Mouse (Mus musculus): Measurements from ENCODE around the gene Mapk1.

The Mapk1 gene

DNA sequence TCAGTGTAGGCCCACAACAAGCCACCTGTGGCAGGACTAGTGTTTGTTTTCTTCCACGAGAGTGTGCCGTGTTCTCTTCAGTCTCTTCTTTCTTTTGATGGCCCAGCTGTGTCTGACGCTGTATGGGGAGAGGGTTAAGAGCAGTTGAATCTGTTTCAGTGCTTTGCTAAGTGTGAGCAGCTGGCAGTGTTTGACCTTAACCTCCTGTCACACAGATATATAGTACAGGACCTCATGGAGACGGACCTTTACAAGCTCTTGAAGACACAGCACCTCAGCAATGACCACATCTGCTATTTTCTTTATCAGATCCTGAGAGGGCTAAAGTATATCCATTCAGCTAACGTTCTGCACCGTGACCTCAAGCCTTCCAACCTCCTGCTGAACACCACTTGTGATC lies 34.9 kb downstream of the Mapk1 start:
- WGBS, result 83% methylated on average over 6 of the region's 6 CpGs

GRCm38 (mm10) chr16:17024469-17025148 lies 41.4 kb downstream of the Mapk1 start:
- WGBS, result 35% methylated on average over 3 of the region's 3 CpGs

DNA sequence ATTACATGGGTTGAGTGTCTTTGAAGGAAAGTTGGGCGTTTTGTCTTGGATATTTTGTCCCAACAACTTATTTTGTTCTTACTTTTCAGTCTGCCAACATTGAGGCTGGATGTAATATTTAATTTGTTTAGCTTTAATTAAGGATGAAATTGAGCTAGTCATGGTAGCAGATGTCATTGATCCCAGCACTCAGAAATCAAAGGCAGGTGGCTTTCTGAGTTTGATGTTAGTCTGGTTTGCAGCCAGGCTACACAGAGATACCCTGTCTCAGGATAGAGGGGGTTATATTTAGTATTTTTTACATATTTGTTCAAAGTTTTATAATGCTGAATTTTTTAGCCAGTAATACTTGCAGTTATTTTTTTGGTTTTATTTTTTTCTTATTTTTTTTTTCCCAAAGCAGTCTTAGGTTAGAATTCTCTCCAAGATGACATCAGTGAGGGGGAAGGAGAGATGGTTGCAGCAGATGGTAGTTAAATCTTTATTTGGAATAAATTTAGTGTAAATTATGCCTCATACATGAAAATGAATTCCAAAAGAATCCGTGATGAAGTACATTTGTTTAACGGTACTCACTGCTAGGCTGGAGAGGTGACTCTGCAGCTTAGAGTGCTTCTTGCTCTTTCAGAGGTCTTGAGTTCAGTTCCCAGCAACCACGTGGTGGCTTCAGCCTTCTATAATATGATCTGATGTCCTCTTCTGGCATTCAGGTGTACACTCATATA lies 47.0 kb downstream of the Mapk1 start:
- WGBS, result 45% methylated on average over 4 of the region's 4 CpGs

DNA sequence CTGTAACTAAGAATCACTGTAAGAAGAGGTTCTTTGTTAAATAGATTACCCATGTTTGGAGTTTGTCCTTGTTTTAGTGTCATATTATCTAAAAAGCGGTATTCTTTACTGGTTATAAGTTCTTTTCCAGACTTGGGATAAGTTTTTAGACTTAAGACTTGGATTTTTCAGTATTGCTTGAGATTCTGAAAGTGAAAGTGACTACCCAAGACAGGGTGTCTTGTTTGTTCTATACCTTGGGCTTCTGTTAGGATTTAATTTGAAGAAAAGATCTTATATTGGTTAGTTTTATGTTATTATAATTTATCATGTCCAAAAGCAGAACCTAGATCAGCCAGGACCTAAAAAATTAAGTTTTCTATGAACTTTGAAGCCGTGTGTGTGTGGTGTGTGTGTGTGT lies 50.6 kb downstream of the Mapk1 start:
- 98% methylated on average over 2 of the region's 2 CpGs for WGBS

- 47% methylated on average over 3 of the region's 3 CpGs for WGBS
Measured at GRCm38 (mm10) chr16:17040716-17041115, 57.5 kb downstream of the Mapk1 start.

DNA sequence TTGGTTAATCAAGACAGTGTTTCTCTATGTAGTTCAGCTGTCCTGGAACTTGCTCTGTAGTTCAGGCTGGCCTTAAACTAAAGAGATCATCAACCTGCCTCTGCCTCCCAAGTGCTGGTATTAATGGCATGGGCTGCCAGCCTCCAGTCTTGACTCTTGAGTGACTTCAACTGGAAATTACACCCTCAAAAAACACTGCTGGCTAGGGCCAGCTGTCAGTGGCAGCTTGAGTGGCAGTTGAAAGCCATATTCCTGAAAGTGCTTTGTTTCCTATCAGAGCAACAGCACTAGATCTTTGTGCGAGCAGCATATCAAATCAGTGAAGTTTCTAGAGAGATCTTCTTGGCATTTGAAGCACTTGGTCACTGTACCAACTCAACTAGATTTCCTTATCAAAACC lies 58.2 kb downstream of the Mapk1 start:
- 97% methylated on average over 1 of the region's 1 CpGs for WGBS

- 37% methylated on average over 3 of the region's 3 CpGs for WGBS
Measured at GRCm38 (mm10) chr16:17044320-17044719, 61.1 kb downstream of the Mapk1 start.

DNA sequence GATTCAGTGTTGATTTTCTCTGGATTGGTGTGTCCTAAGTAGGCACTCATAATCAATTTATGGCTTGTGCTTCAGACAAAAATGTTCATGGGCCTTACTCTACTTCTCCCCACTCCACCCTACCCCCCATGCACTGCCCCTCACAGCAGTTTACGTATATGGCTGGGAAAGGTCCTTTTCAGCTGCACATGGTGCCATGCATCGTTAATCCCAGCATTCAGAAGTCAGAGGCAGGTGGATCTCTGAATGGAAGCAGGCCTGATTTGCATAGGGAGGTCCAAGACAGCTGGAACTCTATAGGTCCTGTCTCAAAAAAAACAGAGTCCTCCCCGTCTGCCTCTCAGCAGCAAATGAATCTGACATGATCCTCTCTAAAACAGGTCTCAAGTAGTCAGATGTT lies 62.1 kb downstream of the Mapk1 start:
- WGBS, result 44% methylated on average over 3 of the region's 3 CpGs

DNA sequence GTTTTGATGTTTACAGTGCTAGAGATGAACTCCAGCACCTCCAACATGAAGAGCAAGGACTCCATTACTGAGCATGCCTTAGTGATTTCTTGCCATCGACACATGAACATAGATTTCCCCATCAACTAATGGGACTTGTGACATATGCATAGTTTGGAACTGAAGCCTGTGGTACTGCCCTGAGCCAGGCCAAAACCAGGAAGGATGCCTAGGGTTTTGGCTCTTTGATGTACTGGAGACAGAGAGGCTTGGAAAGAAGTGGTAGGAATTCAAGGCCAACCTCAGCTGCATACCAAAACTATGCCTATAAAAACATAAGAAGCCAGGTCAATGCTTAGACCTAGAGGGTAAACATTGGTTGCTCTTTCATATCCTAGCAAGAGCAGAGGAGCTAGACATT lies 66.7 kb downstream of the Mapk1 start:
- 83% methylated on average over 1 of the region's 1 CpGs for WGBS

- WGBS, result 73% methylated on average over 7 of the region's 7 CpGs
Measured at GRCm38 (mm10) chr16:17052087-17052486, 68.9 kb downstream of the Mapk1 start.

DNA sequence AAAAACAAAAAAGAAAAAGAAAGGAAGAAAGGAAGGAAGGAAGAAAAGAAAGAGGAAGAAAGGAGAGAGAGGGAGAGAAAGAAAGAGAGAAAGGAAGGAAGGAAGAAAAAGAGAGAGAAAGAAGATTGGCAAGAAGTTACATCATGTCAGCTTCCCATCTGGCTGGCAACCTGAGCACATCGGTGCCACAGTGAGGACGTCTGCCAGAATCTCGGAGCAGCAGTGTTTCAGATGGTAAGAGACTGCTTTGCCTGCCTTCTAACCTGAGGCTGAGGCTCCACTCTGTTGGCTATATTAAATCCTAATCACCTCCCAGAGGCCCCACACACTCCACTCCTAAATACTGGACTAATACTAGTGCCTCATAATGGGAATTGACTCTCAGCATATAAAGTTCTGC lies 70.7 kb downstream of the Mapk1 start:
- 15% methylated on average over 3 of the region's 3 CpGs for WGBS

- 25% methylated on average over 3 of the region's 3 CpGs for WGBS
Measured at GRCm38 (mm10) chr16:17055584-17055983, 72.4 kb downstream of the Mapk1 start.

DNA sequence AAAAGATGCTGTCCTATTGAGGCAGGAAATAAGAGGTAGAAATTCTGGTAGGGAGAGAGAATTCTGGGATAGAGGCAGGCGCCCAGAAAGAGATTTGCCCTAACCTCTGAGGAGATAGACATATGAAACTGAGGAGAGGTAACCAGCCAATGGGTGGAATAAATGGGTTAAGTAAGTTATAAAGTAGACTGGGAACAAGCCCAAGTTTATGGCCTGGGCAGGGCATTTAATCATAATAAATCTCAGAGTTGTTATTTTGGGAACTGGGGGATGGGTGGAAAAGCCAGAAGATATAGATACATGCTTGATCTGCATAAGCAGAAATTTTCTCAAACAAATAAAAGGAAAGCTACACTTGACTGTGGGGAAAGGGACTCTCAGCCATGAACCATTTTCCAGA lies 79.2 kb downstream of the Mapk1 start:
- 90% methylated on average over 1 of the region's 1 CpGs for WGBS

- 96% methylated on average over 2 of the region's 2 CpGs for WGBS
Measured at GRCm38 (mm10) chr16:17067552-17067951, 84.4 kb downstream of the Mapk1 start.

DNA sequence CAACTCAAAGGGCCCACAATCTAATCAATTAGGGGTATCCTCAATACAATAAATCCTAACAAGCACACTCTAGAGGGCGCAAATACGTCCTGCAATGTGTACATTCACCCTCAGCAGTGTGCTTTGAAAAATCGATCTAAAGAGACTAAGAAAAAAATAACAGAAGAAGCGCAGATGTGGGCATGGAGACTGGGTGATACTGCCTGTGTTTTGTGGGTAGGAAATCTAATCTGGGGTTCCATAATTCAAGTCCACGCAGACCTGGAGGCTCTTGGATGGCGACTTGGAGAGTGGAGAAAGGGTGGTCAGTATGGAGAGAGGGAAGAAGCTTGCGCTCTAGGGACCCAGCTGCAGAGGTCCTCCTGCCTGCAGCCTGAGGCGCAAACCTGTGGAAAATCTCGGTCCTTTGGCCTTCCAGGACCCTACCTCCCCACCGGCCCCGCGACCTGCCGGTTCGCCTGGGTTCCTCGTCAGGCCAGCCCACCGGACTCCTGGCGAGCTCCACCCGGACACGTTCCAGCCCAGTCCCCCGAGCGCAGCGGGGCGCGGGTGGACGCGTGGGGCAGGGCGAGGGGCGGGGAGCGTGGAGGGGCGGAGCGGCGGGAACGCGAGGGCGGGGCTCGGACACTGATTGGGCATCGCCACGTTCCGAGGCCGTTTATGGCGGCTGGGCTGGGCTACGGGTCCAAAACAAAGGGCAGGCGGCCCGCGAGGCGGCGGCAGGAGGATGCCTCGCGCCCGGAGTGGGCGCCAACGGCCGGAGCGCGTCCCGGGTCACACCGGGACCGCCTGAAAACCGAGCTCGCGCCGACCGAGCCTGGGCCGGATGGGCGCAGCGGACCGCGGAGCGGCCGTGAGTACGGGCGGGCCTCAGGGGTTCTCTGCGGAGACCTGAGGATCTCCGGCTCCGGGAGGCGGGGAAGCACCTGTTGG lies 86.6 kb downstream of the Mapk1 start, which contains the start of gene Ypel1:
Gene Ypel1 (plus strand): TSS at position 186 of the 933 bp plus-strand sequence.
- WGBS, result under 1% methylated on average over 76 of the region's 76 CpGs

DNA sequence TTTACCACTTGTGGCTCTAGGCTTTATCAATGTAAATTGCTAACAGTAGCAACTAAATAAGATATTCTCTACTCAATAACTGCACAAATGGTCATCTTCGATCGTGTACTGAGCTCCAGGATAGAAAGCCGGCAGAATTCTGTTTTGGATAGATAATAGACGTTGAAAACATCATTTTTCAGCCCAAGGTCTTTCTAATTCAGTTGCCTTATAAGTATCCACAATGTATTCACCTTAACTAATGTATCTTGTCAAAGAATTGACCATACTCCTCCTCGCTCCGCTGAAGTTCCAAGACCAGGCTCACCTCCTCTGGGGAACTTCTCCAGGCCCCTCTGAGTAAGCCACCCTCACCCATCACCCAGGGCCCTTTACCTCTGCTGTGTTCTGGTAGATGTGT lies 87.5 kb downstream of the Mapk1 start:
- 34% methylated on average over 6 of the region's 6 CpGs for whole genome bisulfite sequencing

DNA sequence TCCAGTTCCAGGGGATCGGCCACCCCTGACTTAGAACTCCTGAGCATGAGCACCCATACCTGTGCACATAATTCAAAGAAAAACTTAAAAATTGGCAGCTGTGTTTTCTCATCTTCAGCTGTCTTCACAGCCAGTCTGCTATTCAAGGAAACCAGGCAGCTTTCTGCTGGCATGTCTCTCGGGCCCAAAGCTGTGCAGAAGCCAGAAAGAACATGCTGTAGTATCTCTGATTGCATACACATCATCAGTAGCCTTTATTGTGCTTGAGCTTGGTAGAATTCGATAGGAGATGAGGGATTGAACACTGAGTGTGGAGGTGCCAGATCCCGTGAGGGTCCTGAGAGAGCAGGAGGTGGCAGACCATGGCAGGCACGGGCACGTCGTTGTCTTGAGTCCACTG lies 89.8 kb downstream of the Mapk1 start:
- 66% methylated on average over 7 of the region's 7 CpGs for WGBS

DNA sequence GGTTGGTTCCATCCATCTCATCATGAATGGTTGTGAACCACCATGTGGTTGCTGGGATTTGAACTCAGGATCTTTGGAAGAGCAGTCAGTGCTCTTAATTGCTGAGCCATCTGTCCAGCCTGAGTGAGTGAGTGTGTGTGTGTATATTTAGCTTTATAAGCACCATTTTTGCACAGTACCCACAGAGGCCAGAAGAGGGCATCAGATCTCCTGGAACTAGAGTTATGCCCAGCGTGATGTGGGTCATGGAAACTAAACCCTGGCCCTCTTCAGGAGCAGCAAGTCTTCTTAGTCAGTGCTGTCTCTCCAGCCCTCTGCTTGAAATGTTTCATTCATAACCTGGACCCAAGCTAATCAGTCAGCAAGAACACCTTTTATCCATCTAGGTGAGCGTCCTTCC lies 93.1 kb downstream of the Mapk1 start:
- WGBS, result 97% methylated on average over 2 of the region's 2 CpGs

DNA sequence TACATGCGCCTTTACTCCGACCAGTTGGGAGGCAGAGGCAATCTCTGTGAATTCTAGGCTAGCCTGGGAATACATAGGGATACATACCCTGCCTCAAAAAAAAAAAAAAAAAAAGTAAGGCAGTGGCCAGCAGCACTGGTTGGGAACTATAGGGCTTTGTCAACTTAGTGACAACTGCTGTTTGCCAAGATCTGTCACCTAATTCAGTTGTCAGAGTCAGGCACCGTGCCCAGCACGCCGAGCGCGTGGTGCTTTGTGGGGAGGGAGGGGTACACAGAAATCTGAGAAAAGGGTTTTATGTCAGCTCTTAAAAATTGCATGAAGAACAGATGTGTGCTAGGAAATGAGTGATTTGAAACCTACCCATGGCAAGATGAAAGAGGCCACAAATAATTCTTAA lies 94.9 kb downstream of the Mapk1 start:
- 52% methylated on average over 7 of the region's 7 CpGs for WGBS

- 73% methylated on average over 6 of the region's 6 CpGs for WGBS
Measured at GRCm38 (mm10) chr16:17082121-17082792, 99.1 kb downstream of the Mapk1 start.

- 87% methylated on average over 4 of the region's 4 CpGs for WGBS
Measured at GRCm38 (mm10) chr16:17085636-17086035, 102.5 kb downstream of the Mapk1 start.

DNA sequence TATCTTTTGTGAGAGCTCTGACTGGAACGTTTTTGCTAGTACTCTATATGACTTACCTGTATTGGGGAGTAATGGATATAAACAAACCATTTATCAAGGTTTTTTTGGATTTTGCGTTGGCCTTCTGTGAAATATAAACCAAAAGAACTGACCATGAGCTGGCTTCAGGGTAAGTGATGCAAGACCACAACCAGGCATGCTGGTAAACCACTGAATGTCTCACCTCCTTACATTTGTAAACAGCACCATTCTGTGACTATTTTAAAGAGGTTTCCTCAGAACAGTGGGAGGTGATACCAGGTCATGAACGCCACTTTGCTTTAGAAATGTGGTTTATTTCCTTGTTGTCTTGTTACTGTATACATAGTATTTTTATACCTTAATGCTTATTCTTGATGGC lies 103.1 kb downstream of the Mapk1 start:
- 70% methylated on average over 3 of the region's 3 CpGs for WGBS
